Mouse (Mus musculus) macrophage (primary cell): Measurements from ENCODE around the gene Uchl4. TPM values are rescaled to one million over a fixed set of nuclear protein-coding genes. Genes with fewer than 3 reads are reported as not detected.
"Not testable (repeated sequence)": the region's sequence is repeated elsewhere in the genome, so short reads cannot be mapped to it uniquely, and the experiment has no call there.

ENCODE experiments used
- H3K27ac ChIP-seq: fragments of 350-480 bp; formaldehyde crosslinking; 2 replicates; pipeline ENCODE4 v1.9.0; 2021
- H3K36me3 ChIP-seq: fragments of 350-480 bp; formaldehyde crosslinking; 2 replicates; pipeline ENCODE4 v1.9.0; 2021; ENCODE audit errors: inconsistent target
- H3K4me3 ChIP-seq: fragments of 350-480 bp; formaldehyde crosslinking; 2 replicates; pipeline ENCODE4 v1.9.0; 2021; ENCODE audit errors: inconsistent target
- H3K79me2 ChIP-seq: fragments of 350-480 bp; formaldehyde crosslinking; 2 replicates; pipeline ENCODE4 v1.9.0; 2021; ENCODE audit errors: inconsistent target
- WGBS: methylation state at CpG from one replicate; pipeline ENCODE4 v1.1.7; 2026; ENCODE audit warnings: inconsistent platforms; ENCODE audit not compliant: missing documents; 5-methylcytosine and 5-hydroxymethylcytosine counted together
- polyA plus RNA-seq: library from polyadenylated mRNA; stranded (reverse); fragments of 250-400 nt; gene quantifications from 3 replicates; pipeline ENCODE4 v1.2.4, GENCODE M21; 2018; ENCODE audit warnings: inconsistent platforms

The Uchl4 gene
- polyA plus RNA-seq, 1 experiment from 2014 or later = 0.13 TPM

DNA sequence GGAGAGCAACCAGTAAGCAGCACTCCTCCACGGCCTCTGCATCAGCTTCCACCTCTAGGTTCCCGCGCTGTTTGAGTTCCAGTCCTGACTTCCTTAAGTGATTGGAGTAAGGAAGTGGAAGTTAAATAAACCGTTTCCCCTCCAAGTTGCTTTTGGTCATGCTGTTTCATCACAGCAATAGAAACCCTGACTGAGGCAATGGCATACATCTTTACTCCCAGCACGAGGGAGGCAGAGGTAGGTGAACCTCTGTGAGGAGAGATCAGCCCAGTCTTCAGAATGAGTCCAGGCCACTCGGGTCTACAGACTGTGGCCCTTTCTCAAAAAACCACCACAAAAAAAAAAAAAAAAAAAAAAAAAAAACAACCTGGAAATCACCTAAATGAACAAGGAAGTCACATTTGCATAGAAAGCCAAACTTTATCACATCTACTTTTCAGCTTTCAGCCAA lies 7.4 kb downstream of the Uchl4 start:
- WGBS = 7% methylated on average over 6 of the region's 6 CpGs
- H3K4me3 ChIP-seq = no peak overlapping the region
- no peak overlapping the region for H3K27ac ChIP-seq
- H3K36me3 ChIP-seq = 0 out of 2 replicates have a peak, but pooled peaks cover 5% of the 10 kb centered on the region
- peaks cover 92% of the 10 kb centered on the region for H3K79me2 ChIP-seq

- H3K36me3 ChIP-seq = 0 out of 2 replicates have a peak, but pooled peaks cover 5% of the 10 kb centered on the region
- 25% methylated on average over 1 of the region's 1 CpGs for WGBS
- H3K79me2 ChIP-seq = peaks cover 86% of the 10 kb centered on the region
- no peak overlapping the region for H3K4me3 ChIP-seq
- H3K27ac ChIP-seq = peak overlapping the region; percentile 38
Measured at GRCm38 (mm10) chr9:64249371-64249770, 14.4 kb downstream of the Uchl4 start.

DNA sequence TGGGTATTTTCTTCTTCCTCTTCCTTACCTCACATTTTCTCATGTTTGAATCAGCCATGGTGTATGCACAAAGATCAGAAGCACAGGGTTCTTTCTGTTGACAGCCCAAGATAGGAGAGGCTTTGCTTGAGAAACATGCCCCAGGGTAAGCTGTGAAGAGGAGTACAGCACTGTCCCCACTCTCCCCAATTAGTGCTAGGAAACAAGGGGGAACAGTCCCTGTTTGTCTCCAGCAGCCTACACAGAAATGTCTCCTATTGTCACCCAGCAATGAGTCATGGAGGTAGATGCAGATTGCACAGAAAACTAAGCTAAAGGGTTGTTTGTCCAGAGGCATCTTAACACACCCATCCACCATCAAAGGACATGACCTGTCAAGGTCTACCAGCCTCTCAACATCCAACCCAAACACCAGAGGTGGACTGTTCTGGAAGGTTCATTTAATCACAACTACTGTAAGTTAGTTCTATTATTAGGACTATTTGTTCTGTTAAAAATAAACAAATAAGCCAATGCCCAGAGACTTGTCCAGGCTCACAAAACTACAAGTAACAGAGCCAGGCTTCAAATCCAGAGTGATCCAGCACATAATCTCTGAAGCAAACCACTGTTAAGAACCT lies 15.2 kb downstream of the Uchl4 start:
- 0 out of 2 replicates have a peak, but pooled peaks cover 5% of the 10 kb centered on the region for H3K36me3 ChIP-seq
- no peak overlapping the region for H3K4me3 ChIP-seq
- H3K27ac ChIP-seq = peak overlapping the region; percentile 38
- peaks cover 78% of the 10 kb centered on the region for H3K79me2 ChIP-seq

DNA sequence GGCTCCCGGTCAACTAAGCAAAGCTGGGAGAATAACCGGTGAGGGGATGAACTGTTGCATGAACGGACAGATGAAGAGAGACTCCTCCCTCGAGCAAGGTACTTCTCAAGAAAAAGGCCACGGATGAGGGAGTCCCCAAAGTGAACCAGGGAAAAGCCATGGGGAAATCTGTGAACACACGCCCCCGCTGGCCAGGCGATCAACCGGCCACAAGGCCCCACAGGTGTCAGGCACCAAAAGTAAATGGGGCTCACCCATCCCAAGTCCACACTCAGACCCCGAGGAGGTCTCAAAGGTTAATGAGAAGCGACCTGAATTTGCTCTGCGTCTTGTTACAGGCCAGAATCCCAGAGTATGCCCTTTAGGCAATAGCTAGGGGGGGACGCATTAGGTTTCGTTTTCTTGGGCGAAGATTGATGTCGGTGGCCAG lies 17.6 kb downstream of the Uchl4 start:
- Histone ChIP-seq H3K27ac (peak overlapping the region; percentile 67), H3K79me2 (peaks cover 54% of the 10 kb centered on the region), H3K36me3 (no peaks in the 10 kb centered on the region), H3K4me3 (peak overlapping the region; percentile 91)
- WGBS = under 1% methylated on average over 16 of the region's 16 CpGs

GRCm38 (mm10) chr9:64253021-64253904 lies 18.3 kb downstream of the Uchl4 start, which contains the start of gene Map2k1:
Gene Map2k1, minus strand, starts transcription at chr9:64253631.
- WGBS = under 1% methylated on average over 89 of the region's 89 CpGs
- H3K36me3 ChIP-seq = no peaks in the 10 kb centered on the region

GRCm38 (mm10) chr9:64255422-64255821 lies 20.4 kb downstream of the Uchl4 start:
- no peak overlapping the region for H3K27ac ChIP-seq
- WGBS = 53% methylated on average over 3 of the region's 3 CpGs
- H3K79me2 ChIP-seq = peaks cover 26% of the 10 kb centered on the region
- H3K4me3 ChIP-seq = no peak overlapping the region
- H3K36me3 ChIP-seq = no peaks in the 10 kb centered on the region

More at GRCm38 (mm10) chr9:64253021-64253904, 18.3 kb downstream of the Uchl4 start, which contains the start of gene Map2k1:
- peaks cover 47% of the 10 kb centered on the region for H3K79me2 ChIP-seq
- H3K27ac ChIP-seq = peak within 1 kb of the TSS; percentile 67
- H3K4me3 ChIP-seq = peak within 1 kb of the TSS; percentile 91

- Histone ChIP-seq H3K27ac (no peak overlapping the region), H3K4me3 (no peak overlapping the region)
- 97% methylated on average over 3 of the region's 3 CpGs for WGBS
Measured at GRCm38 (mm10) chr9:64256204-64256603, 21.2 kb downstream of the Uchl4 start.

DNA sequence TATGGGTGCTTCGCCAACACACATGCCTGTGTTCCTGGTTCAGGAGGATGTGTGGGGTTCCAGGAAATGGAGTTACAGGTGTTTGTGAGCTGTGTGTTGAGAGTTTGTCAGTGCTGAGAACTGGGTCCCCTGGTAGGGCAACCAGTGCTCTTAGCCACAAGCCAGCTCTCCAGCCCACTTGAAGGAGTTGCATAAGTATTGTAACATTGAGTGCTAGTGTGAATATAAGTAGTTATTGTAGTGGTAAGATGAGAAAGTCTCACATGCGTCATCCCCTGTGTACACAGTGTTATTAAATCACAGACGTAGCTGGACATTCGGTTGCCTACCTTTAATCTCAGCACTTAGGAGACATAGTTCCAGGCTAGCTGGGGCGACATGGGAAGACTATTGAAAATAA lies 24.9 kb downstream of the Uchl4 start:
- Histone ChIP-seq H3K27ac (no peak overlapping the region), H3K79me2 (no peaks in the 10 kb centered on the region), H3K36me3 (no peaks in the 10 kb centered on the region), H3K4me3 (no peak overlapping the region)
- WGBS = 86% methylated on average over 5 of the region's 5 CpGs

More at GRCm38 (mm10) chr9:64256204-64256603, 21.2 kb downstream of the Uchl4 start:
- H3K79me2 ChIP-seq = peaks cover 18% of the 10 kb centered on the region
- no peaks in the 10 kb centered on the region for H3K36me3 ChIP-seq

- H3K4me3 ChIP-seq = no peak overlapping the region
- no peak overlapping the region for H3K27ac ChIP-seq
- H3K36me3 ChIP-seq = no peaks in the 10 kb centered on the region
- H3K79me2 ChIP-seq = no peaks in the 10 kb centered on the region
- WGBS = 78% methylated on average over 4 of the region's 4 CpGs
Measured at GRCm38 (mm10) chr9:64261023-64261422, 26.0 kb downstream of the Uchl4 start.

- Histone ChIP-seq H3K36me3 (no peaks in the 10 kb centered on the region), H3K27ac (no peak overlapping the region), H3K79me2 (no peaks in the 10 kb centered on the region), H3K4me3 (no peak overlapping the region)
- WGBS = 79% methylated on average over 1 of the region's 1 CpGs
Measured at GRCm38 (mm10) chr9:64264813-64265212, 29.8 kb downstream of the Uchl4 start.

GRCm38 (mm10) chr9:64267231-64267630 lies 32.2 kb downstream of the Uchl4 start:
- no peak overlapping the region for H3K27ac ChIP-seq
- no peaks in the 10 kb centered on the region for H3K36me3 ChIP-seq
- WGBS = 85% methylated on average over 1 of the region's 1 CpGs

GRCm38 (mm10) chr9:64268196-64268595 lies 33.2 kb downstream of the Uchl4 start:
- no peaks in the 10 kb centered on the region for H3K36me3 ChIP-seq
- H3K79me2 ChIP-seq = no peaks in the 10 kb centered on the region
- WGBS = 77% methylated on average over 9 of the region's 10 CpGs
- H3K27ac ChIP-seq = no peak overlapping the region
- H3K4me3 ChIP-seq = no peak overlapping the region

More at GRCm38 (mm10) chr9:64267231-64267630, 32.2 kb downstream of the Uchl4 start:
- Histone ChIP-seq H3K79me2 (no peaks in the 10 kb centered on the region), H3K4me3 (no peak overlapping the region)

GRCm38 (mm10) chr9:64268836-64269235 lies 33.8 kb downstream of the Uchl4 start:
- not testable (repeated sequence) for H3K36me3 ChIP-seq, H3K79me2 ChIP-seq, H3K4me3 ChIP-seq, H3K27ac ChIP-seq
- whole genome bisulfite sequencing = 91% methylated on average over 7 of the region's 8 CpGs

DNA sequence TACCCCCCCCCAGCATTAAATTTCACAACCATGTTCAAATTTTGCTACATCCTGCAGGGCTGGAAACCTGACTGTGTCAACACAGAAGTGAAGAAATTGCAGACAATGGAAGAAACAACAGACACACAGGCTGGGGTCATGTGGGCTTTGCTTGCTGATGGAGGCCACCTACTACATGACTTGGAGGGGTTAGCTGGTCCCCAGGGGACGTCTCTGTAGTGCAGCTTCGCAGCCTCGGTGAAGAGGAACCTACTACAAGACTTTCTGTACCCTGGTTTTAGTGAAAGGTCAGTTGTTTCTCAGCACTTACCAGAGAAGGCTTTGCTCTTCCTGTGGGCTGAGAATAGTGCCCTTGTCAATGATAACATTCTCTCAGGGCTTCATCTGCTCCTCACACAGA lies 36.2 kb downstream of the Uchl4 start:
- Histone ChIP-seq H3K27ac (no peak overlapping the region), H3K79me2 (no peaks in the 10 kb centered on the region), H3K36me3 (no peaks in the 10 kb centered on the region), H3K4me3 (no peak overlapping the region)
- WGBS = 51% methylated on average over 3 of the region's 3 CpGs

GRCm38 (mm10) chr9:64272611-64273010 lies 37.6 kb downstream of the Uchl4 start:
- H3K36me3 ChIP-seq = no peaks in the 10 kb centered on the region
- no peaks in the 10 kb centered on the region for H3K79me2 ChIP-seq
- 58% methylated on average over 7 of the region's 7 CpGs for WGBS
- H3K27ac ChIP-seq = no peak overlapping the region
- H3K4me3 ChIP-seq = no peak overlapping the region
